Mouse (Mus musculus) gastrocnemius, adult 2 months (tissue): Measurements from ENCODE around the gene Tas2r109. TPM values are rescaled to one million over a fixed set of nuclear protein-coding genes. Genes with fewer than 3 reads are reported as not detected.
"Not testable (repeated sequence)": the region's sequence is repeated elsewhere in the genome, so short reads cannot be mapped to it uniquely, and the experiment has no call there.

Experiments used
- DNase-seq: peaks from one replicate; pipeline ENCODE4 v3.0.0; 2022
- H3K27ac ChIP-seq: fragments of 200-600 bp; 2 replicates; pipeline ENCODE4 v1.8.1; 2022; ENCODE audit warnings: mild to moderate bottlenecking
- H3K4me3 ChIP-seq: fragments of 200-600 bp; 2 replicates; pipeline ENCODE4 v1.8.1; 2022; ENCODE audit warnings: mild to moderate bottlenecking, moderate library complexity
- CTCF ChIP-seq: fragments of 200-600 bp; IDR thresholded peaks from 2 replicates; pipeline ENCODE4 v1.8.1; 2022; ENCODE audit warnings: antibody characterized with exemption, mild to moderate bottlenecking, moderate library complexity
- intact Hi-C: fragments of 180-260 bp; cut with DNase I; formaldehyde crosslinking; loops from one replicate; pipeline ENCODE4 v1.15.1; 2025
- long read RNA-seq, 2 experiments: library from polyadenylated mRNA; stranded (forward); transcript quantifications; one replicate each; pipeline ENCODE4 v2.0.0; 2021
- total RNA-seq, 2 experiments: library from RNA; stranded (reverse); gene quantifications; 2 replicates each; pipeline ENCODE4 v1.2.3; 2021

The Tas2r109 gene
- not detected for total RNA-seq
- long read RNA-seq, experiment 1, result 0 reads
- long read RNA-seq, experiment 2, result 0 reads

DNA sequence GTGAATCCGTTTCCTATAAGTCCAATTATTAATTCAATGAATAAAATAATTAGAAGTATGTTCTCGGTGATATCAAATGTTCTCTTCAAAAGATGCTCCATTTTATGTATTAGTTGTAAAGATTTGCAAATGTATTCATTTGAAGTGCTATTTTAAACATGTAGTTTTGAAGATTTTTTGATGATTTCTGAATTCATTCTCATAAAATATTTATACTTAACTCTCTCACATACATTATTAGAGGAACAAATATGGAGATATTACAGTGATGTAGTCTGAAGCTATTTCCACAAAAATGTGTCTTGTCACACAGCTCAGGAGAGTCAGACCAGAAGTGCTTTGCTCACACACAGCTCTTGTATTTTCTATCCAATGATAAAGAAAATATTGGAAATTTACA, at the start of gene Tas2r109:
Gene Tas2r109 (minus strand): TSS at position 101 of the 400 bp plus-strand sequence.
- no peak for TF ChIP-seq CTCF
- intact Hi-C loops, result no loop called here
- no peak within 1 kb of the TSS for H3K4me3 ChIP-seq
- H3K27ac ChIP-seq, result no peak within 1 kb of the TSS
- no peak for DNase-seq

DNA sequence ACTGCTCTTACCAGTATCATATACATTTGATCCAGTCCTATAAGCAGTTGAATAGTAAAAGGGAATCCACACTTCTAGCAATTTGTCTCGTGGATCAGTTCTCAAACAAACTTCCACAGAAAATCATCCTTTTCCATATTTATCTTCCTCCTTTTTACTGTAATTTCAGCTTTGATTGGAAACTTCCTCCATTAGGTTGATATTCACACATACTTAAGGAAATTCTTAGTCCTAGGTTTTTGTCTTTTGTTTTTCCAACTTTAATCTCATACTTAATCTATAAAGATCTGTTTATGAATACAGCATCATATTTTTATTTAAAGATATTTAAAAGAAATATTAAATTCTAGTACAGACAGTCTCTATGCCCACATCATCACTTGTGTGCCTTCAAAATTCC, 22.9 kb downstream of the Tas2r109 start, which contains the start of gene Tas2r131:
Gene Tas2r131 (minus strand): TSS at position 101 of the 400 bp plus-strand sequence.
- TF ChIP-seq CTCF, result no peak
- Histone ChIP-seq H3K27ac (no peak within 1 kb of the TSS), H3K4me3 (no peak within 1 kb of the TSS)
- intact Hi-C loops, result no loop called here
- no peak for DNase-seq

DNA sequence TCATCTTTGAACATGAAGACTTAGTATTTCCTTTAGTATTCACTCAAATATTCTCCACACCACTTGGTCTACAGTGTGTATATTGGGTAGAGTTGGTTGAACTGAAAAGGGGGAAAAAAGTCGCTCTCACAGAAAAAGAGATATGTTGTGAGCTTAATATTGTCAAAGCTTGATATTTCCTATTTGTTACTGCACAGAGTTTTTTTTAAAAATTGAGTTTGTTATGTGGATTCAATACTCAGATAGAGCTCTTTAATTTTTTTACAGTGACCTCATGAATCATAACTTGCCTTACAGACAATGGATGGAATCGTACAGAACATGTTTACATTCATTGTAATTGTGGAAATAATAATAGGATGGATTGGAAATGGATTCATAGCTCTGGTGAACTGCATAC, 30.0 kb downstream of the Tas2r109 start, which contains the start of gene Tas2r129:
Gene Tas2r129 (plus strand): TSS at position 301 of the 400 bp plus-strand sequence.
- no peak for DNase-seq
- intact Hi-C loops, result no loop called here
- no peak within 1 kb of the TSS for H3K27ac ChIP-seq
- no peak within 1 kb of the TSS for H3K4me3 ChIP-seq
- TF ChIP-seq CTCF, result no peak

DNA sequence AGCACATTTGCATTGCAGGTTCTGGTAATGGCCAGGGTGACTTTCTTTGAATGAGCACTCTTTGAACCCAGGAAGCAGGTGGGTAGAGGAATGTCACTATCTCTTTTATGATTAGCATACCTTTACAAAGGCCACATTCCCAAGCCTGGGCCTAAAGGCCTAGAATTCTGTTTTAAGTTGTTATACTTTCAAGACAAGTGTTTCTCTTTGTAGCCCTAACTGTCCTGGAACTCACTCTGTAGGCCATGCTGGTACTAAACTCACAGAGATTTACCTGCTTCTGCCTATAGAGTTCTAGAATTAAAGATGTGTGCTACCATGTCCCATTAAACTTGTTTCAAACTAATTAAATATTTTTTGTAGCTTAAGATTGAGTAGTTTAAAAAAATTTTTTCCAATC, 39.4 kb downstream of the Tas2r109 start:
- intact Hi-C loops, H3K27ac ChIP-seq, DNase-seq, H3K4me3 ChIP-seq: not testable (repeated sequence)

Other genes with a start within 250 kb of the Tas2r109 start
- not detected for gene Tas2r115, start 242.9 kb downstream of the Tas2r109 start, total RNA-seq
- gene Tas2r124, start 226.2 kb downstream of the Tas2r109 start, total RNA-seq, result not detected
- not detected for gene Tas2r102, start 218.8 kb downstream of the Tas2r109 start, total RNA-seq
- not detected for gene Tas2r136, start 202.8 kb downstream of the Tas2r109 start, total RNA-seq
- gene Tas2r117, start 178.1 kb downstream of the Tas2r109 start, total RNA-seq, result not detected
- gene Tas2r123, start 133.8 kb downstream of the Tas2r109 start, total RNA-seq, result not detected
- gene Tas2r116, start 125.5 kb downstream of the Tas2r109 start, total RNA-seq, result not detected
- gene Tas2r110, start 113.0 kb downstream of the Tas2r109 start, total RNA-seq, result not detected
- gene Tas2r113, start 88.0 kb downstream of the Tas2r109 start, total RNA-seq, result not detected
- gene Tas2r125, start 71.3 kb downstream of the Tas2r109 start, total RNA-seq, result not detected
- not detected for gene Tas2r129, start 29.9 kb downstream of the Tas2r109 start, total RNA-seq
- not detected for gene Tas2r131, start 23.0 kb downstream of the Tas2r109 start, total RNA-seq
- not detected for gene Tas2r103, start 56.1 kb upstream of the Tas2r109 start, total RNA-seq
- gene Tas2r140, start 74.9 kb upstream of the Tas2r109 start, total RNA-seq, result not detected
- gene Smim10l1, start 123.9 kb upstream of the Tas2r109 start, total RNA-seq, result 100 to 1,000 TPM; 140 to 146 TPM